Mouse (Mus musculus) liver, adult 2 months (tissue): Measurements from ENCODE around the gene Gm10643. TPM values are rescaled to one million over a fixed set of nuclear protein-coding genes. Genes with fewer than 3 reads are reported as not detected.

Experiments
- DNase-seq: peaks from one replicate; pipeline ENCODE4 v3.0.0-alpha.2; 2011; ENCODE audit warnings: low read depth, low spot score; ENCODE audit errors: extremely low read depth
- H3K27ac ChIP-seq: fragments of 200-500 bp; replicated peaks from 2 replicates; pipeline ENCODE4 v1.5.1; 2012; ENCODE audit warnings: low read depth, mild to moderate bottlenecking, control low read depth, inconsistent platforms, low read length; ENCODE audit not compliant: insufficient read depth
- H3K27me3 ChIP-seq: fragments of 200-500 bp; 2 replicates; pipeline ENCODE4 v1.6.1; 2012; ENCODE audit warnings: mild to moderate bottlenecking, moderate library complexity, low read length, inconsistent platforms; ENCODE audit not compliant: control insufficient read depth, insufficient read depth
- H3K36me3 ChIP-seq: fragments of 200-500 bp; 2 replicates; pipeline ENCODE4 v1.6.1; 2012; ENCODE audit warnings: low read length, inconsistent platforms; ENCODE audit not compliant: control insufficient read depth, insufficient read depth
- H3K4me1 ChIP-seq: fragments of 200-500 bp; 2 replicates; pipeline ENCODE4 v1.6.1; 2011; ENCODE audit warnings: low read length; ENCODE audit not compliant: control insufficient read depth, insufficient read depth
- H3K4me3 ChIP-seq: fragments of 200-500 bp; 2 replicates; pipeline ENCODE4 v1.5.1; 2011; ENCODE audit warnings: low read depth, mild to moderate bottlenecking, control low read depth, low read length, moderate library complexity; ENCODE audit not compliant: insufficient read depth
- H3K79me2 ChIP-seq: fragments of 200-500 bp; 2 replicates; pipeline ENCODE4 v1.6.1; 2012; ENCODE audit warnings: inconsistent platforms, mild to moderate bottlenecking, low read length, moderate library complexity; ENCODE audit not compliant: control insufficient read depth, insufficient read depth
- H3K9ac ChIP-seq: fragments of 200-500 bp; 2 replicates; pipeline ENCODE4 v1.6.1; 2012; ENCODE audit warnings: low read depth, mild to moderate bottlenecking, control low read depth, inconsistent platforms, low read length
- CTCF ChIP-seq: fragments of 200-500 bp; IDR thresholded peaks from 2 replicates; pipeline ENCODE4 v1.5.1; 2011; ENCODE audit warnings: low read depth, low read length, control low read depth
- POLR2A ChIP-seq: fragments of 200-500 bp; IDR thresholded peaks from 2 replicates; pipeline ENCODE4 v1.6.1; 2011; ENCODE audit warnings: low read length, control low read depth; ENCODE audit not compliant: insufficient read depth; ENCODE audit errors: extremely low read depth
- WGBS: fragments of 180-500 bp; shearing (Covaris S2); methylation state at CpG from one replicate; pipeline ENCODE4 v1.1.7; 2018; 5-methylcytosine and 5-hydroxymethylcytosine counted together
- polyA plus RNA-seq: library from polyadenylated mRNA; depleted of rRNA; stranded (reverse); fragments of >200 nt; gene quantifications from 2 replicates; pipeline ENCODE4 v1.2.3, GENCODE M21; 2012
- total RNA-seq: library from RNA; depleted of rRNA; stranded (reverse); fragments of >200 nt; gene quantifications from 2 replicates; pipeline ENCODE4 v1.2.3, GENCODE M21; 2014

Gene Gm10643
- total and polyA plus RNA-seq, 2 experiments: 0.65 TPM; not detected in 1

- no peaks in the 10 kb centered on the region for H3K36me3 ChIP-seq
- no peak for DNase-seq
- no peak overlapping the region for H3K4me3 ChIP-seq
- no peak overlapping the region for H3K9ac ChIP-seq
- peaks cover 13% of the 10 kb centered on the region for H3K4me1 ChIP-seq
- no peaks in the 10 kb centered on the region for H3K27me3 ChIP-seq
- peaks cover 27% of the 10 kb centered on the region; the same call in 1 of the 2 replicates for H3K79me2 ChIP-seq
- H3K27ac ChIP-seq: no peak overlapping the region
- 66% methylated on average over 1 of the region's 1 CpGs for WGBS
- no peak for TF ChIP-seq CTCF
Observed at GRCm38 (mm10) chr8:84076412-84076811, 11.5 kb upstream of the Gm10643 start.

- TF ChIP-seq POLR2A (no peak), CTCF (no peak)
- no peaks in the 10 kb centered on the region for H3K36me3 ChIP-seq
- no peak overlapping the region for H3K9ac ChIP-seq
- 85% methylated on average over 10 of the region's 10 CpGs for WGBS
- H3K27ac ChIP-seq: no peak overlapping the region
- H3K79me2 ChIP-seq: peaks cover 30% of the 10 kb centered on the region; the same call in 1 of the 2 replicates
- peaks cover 42% of the 10 kb centered on the region for H3K4me1 ChIP-seq
- H3K4me3 ChIP-seq: no peak overlapping the region
- H3K27me3 ChIP-seq: no peaks in the 10 kb centered on the region
- DNase-seq: no peak
Observed at GRCm38 (mm10) chr8:84073230-84073976, 8.5 kb upstream of the Gm10643 start.

- Histone ChIP-seq H3K27ac (no peak overlapping the region), H3K27me3 (no peaks in the 10 kb centered on the region), H3K4me1 (peaks cover 48% of the 10 kb centered on the region), H3K9ac (no peak overlapping the region), H3K36me3 (no peaks in the 10 kb centered on the region), H3K4me3 (no peak overlapping the region), H3K79me2 (peaks cover 35% of the 10 kb centered on the region; the same call in 1 of the 2 replicates)
- peak; percentile 72 for DNase-seq
- TF ChIP-seq POLR2A (no peak), CTCF (peak; percentile 16; the same call in 1 of the 2 replicates)
- 61% methylated on average over 10 of the region's 10 CpGs for WGBS
Observed at GRCm38 (mm10) chr8:84072321-84072720, 7.4 kb upstream of the Gm10643 start.

- Histone ChIP-seq H3K4me1 (peaks cover 48% of the 10 kb centered on the region), H3K36me3 (no peaks in the 10 kb centered on the region), H3K27me3 (no peaks in the 10 kb centered on the region), H3K9ac (no peak overlapping the region), H3K79me2 (peaks cover 35% of the 10 kb centered on the region; the same call in 1 of the 2 replicates), H3K27ac (no peak overlapping the region), H3K4me3 (no peak overlapping the region)
- no peak for DNase-seq
- TF ChIP-seq CTCF: no peak
- 41% methylated on average over 3 of the region's 3 CpGs for WGBS
Observed at GRCm38 (mm10) chr8:84071921-84072320, 7.0 kb upstream of the Gm10643 start.

GRCm38 (mm10) chr8:84070667-84071066, 5.7 kb upstream of the Gm10643 start:
- H3K4me1 ChIP-seq: peaks cover 48% of the 10 kb centered on the region
- 28% methylated on average over 2 of the region's 2 CpGs for whole genome bisulfite sequencing
- no peak overlapping the region for H3K4me3 ChIP-seq

GRCm38 (mm10) chr8:84070241-84070640, 5.3 kb upstream of the Gm10643 start:
- Histone ChIP-seq H3K27me3 (no peaks in the 10 kb centered on the region), H3K9ac (no peak overlapping the region), H3K36me3 (no peaks in the 10 kb centered on the region), H3K4me3 (no peak overlapping the region), H3K27ac (no peak overlapping the region), H3K79me2 (peaks cover 24% of the 10 kb centered on the region; the same call in 1 of the 2 replicates), H3K4me1 (peaks cover 48% of the 10 kb centered on the region)
- whole genome bisulfite sequencing: 82% methylated on average over 5 of the region's 5 CpGs
- no peak for TF ChIP-seq CTCF
- no peak for TF ChIP-seq POLR2A
- DNase-seq: no peak

More at GRCm38 (mm10) chr8:84070667-84071066, 5.7 kb upstream of the Gm10643 start:
- no peak overlapping the region for H3K9ac ChIP-seq
- peaks cover 26% of the 10 kb centered on the region; the same call in 1 of the 2 replicates for H3K79me2 ChIP-seq
- TF ChIP-seq CTCF: no peak
- TF ChIP-seq POLR2A: no peak
- no peaks in the 10 kb centered on the region for H3K36me3 ChIP-seq
- H3K27me3 ChIP-seq: no peaks in the 10 kb centered on the region
- no peak overlapping the region for H3K27ac ChIP-seq
- DNase-seq: peak; percentile 77
